Mouse (Mus musculus): Measurements from ENCODE around the gene Mib2. TPM values are rescaled to one million over a fixed set of nuclear protein-coding genes. Genes with fewer than 3 reads are reported as not detected.
"Not testable (repeated sequence)": the region's sequence is repeated elsewhere in the genome, so short reads cannot be mapped to it uniquely, and the experiment has no call there.

Gene Mib2
- polyA plus RNA-seq, 3 experiments from 2014 or later = 3.1 to 5.2 (median 3.9) TPM

DNA sequence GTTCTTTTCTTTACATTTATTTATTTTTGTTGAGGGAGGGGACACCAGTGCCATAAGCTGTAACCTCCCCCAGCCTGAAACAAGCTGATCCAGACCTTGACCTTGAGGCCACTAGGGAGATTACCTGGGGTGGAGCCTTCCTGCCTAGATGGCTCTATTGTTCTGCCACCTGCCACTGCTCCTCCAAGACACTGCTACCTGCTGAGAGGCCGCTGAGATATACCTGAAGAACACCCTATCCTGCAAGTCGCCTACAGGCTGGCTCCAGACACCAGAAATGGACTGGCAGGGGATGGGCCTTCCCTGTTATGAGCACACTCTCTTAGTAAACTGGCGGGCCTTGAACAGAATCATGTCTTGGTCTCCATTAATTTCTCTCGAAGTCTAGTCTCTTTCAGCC lies 1.2 kb upstream of the Mib2 start:
- ATAC-seq = not testable (repeated sequence)

GRCm38 (mm10) chr4:155669598-155670075 lies 639 bp upstream of the Mib2 start:
- no peak for ATAC-seq

- ATAC-seq = no peak
Observed at GRCm38 (mm10) chr4:155666903-155667302, 2.1 kb downstream of the Mib2 start.

GRCm38 (mm10) chr4:155660641-155661040 lies 8.4 kb downstream of the Mib2 start:
- ATAC-seq = no peak

DNA sequence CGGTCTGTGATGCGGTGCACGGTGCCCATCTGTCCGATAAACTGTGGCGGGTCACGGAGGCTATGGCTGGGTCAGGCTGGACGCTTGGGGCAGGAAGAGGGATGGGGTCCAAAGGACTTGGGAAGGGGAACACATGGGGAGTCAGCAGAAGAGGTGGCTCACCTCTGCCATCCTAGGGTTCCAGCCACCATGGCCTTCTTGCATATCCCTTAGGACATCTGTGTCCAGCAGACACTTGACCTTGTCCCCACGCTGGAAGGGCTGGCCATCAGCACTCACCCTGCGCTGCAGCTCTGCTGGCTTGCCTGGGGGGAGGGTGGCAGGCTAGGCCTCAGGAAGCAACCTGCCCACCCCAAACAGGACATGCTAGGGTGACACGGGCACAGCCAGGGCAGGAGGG lies 10.0 kb downstream of the Mib2 start:
- no peak for ATAC-seq

- ATAC-seq = no peak
Observed at GRCm38 (mm10) chr4:155656214-155656751, 12.7 kb downstream of the Mib2 start.

- ATAC-seq = peak; percentile 82
Observed at GRCm38 (mm10) chr4:155654456-155655298, 14.3 kb downstream of the Mib2 start.

DNA sequence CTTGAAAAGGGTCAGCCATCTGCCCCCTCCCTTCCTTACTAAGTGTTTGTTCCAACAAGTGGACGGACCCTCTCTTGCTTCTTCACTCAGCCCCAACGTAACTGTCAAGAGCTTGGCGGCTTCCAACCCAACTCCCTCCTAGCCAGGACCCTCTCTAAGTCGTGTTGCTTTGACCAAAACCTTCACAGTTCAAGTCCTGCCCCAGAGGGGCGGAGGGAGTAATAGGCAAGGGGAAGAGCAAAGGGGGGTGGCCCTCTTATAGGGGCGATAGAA lies 14.9 kb downstream of the Mib2 start:
- ATAC-seq = peak; percentile 23

GRCm38 (mm10) chr4:155653451-155654182 lies 15.4 kb downstream of the Mib2 start:
- peak; percentile 7 for ATAC-seq

GRCm38 (mm10) chr4:155653086-155653450 lies 15.9 kb downstream of the Mib2 start, which contains the start of gene Mmp23:
TSS of gene Mmp23 (minus strand) at chr4:155653384.
- ATAC-seq = no peak

DNA sequence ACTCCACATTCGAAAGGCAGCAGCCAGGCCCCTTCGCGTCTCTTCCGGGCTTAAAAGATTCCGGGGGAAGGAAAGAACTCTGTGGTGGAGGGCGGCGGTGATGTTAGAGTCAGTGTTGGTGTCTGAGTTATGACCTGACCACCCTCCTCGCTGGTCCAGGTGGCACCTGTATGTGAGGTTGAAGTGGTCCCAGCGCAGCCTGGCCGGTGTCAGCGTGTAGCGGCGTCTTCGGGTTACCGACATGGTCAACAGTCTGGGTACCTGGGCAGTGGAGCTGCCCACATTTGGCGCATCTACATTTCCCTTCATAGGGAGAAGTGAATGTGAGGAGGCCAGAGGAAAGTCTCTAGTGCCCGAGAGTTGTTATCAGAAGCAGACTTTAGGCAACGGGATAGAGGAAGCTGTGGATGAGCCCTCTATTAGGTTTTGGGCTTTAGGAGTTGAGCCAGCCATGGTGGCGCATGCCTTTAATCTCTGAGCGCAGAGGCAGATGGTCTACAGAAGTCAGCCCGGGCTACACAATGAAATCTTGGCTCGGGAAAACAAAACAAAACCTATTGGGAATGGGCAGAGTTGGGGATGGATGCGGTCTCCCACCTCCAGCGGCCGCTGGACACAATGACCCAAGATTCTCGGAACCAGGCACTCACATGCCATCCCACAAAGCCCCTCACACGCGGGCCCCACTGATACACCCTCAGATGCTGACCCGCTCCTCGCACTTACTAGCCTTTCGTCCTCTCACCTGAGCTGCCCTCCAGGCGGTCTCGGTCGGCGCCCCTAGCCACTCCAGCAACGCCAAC lies 16.5 kb downstream of the Mib2 start:
- no peak for ATAC-seq

- ATAC-seq = no peak
Observed at GRCm38 (mm10) chr4:155651553-155652269, 17.3 kb downstream of the Mib2 start.

GRCm38 (mm10) chr4:155649355-155649754 lies 19.6 kb downstream of the Mib2 start:
- ATAC-seq = no peak

DNA sequence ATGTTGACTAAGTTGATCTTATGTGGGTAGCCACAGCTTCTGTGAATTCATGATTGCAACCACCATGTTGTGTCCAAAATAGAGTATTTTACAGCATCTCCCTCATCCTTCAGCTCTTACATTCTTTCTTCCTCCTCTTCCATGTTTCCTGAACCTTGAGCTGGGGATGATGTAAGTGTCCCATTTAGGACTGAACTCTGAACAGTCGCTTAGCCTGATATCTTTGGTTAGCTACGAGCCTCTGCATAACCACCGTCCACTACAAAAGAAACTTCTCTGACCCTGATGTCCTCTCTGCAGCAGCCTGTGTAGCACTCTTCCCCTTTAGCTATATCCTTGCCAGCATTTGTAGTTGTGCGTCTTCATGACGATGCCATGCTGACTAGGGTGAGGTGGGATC lies 23.3 kb downstream of the Mib2 start:
- no peak for ATAC-seq

DNA sequence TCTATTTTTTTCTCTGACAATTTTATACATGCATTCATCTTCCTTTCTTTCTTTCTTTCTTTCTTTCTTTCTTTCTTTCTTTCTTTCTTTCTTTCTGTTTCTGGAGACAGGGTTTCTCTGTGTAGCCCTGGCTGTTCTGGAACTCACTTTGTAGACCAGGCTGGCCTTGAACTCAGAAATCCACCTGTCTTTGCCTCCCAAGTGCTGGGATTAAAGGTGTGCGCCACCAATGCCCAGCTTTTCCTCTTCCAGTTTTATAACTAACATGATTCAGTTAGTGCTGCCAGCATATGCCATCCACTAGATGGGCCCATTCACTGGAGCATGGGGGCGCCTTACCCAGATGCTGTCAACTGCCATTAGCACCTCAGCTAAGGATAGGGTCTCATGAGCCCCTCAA lies 23.7 kb downstream of the Mib2 start, which contains the start of gene Gm10563:
Gm10563 (minus strand) TSS at position 101 of the 400 bp plus-strand sequence.
- ATAC-seq = not testable (repeated sequence)

- ATAC-seq = no peak
Observed at GRCm38 (mm10) chr4:155643531-155643930, 25.5 kb downstream of the Mib2 start.

- no peak for ATAC-seq
Observed at GRCm38 (mm10) chr4:155635766-155636499, 33.1 kb downstream of the Mib2 start.

DNA sequence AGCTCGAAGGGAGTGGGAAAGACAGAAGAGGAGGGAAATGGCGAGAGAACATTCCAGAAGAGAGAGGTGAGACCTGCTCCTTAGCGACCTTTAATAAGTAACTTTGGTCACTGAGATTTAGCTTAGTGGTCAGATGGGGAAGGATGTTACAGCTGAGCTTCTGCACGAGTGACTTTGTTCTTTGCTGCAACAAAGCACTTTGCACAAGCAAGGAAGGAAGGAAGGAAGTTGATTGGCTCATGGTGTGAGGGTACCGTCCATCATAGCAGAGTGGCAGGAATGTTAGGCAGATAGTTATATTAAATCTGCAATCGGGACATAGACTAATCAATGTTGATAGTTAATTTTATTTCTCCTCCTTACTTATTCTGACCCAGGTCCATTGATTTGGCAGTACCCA lies 38.7 kb downstream of the Mib2 start:
- no peak for ATAC-seq

DNA sequence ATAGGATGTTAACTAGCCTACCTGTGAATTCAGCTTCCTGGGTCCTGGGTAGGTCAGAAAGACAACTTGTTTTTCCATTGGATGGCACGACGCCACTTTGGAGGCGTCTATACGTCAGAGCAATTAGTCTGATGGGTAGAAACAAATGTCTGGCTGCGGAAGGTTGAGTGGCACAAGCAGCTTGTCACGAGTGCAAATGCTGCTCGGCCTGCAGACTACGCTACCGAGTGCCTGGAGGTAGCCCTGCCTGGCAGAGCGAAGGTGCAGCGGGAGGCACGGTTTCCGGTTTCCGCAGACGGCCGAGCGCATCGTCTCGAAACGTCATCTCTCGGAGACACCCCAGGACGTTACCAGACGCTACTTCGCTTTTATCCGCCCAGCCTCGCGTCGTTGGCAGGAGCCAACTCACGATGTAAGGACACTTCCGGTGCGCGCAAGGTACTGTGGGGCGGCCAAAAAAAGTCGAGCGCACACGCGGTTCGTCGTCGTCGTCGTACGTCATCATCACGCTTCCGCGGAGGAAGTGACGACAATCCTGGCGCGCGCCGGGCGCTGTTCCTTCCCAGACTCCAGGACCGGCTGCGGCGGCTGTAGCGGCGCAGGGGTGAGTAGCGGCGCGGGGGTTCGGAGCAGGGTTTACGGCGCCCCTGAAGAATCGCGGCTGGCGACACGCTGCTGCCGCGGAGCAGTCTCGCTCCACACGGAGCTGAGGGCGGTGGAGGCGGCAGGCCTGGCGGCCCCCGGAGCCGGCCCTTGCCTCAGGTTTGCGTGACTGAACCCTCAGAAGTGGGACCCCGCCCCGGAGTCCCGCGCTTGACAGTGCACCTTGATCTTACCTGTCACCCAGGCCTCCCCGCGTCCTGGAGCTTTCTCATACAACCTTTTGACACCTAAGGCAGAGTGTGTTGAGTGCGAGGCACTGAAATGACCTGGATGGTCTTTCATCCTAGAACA lies 44.4 kb downstream of the Mib2 start, which contains the start of gene Cdk11b:
Cdk11b (plus strand) TSS at position 517 of the 954 bp plus-strand sequence.
- ATAC-seq = peak; percentile 96

- no peak for ATAC-seq
Observed at GRCm38 (mm10) chr4:155618321-155618720, 50.7 kb downstream of the Mib2 start.
